Mouse (Mus musculus) MEL (cell line): ENCODE measurements around the gene Adtrp. TPM values are rescaled to one million over a fixed set of nuclear protein-coding genes. Genes with fewer than 3 reads are reported as not detected.

Source experiments
- DNase-seq: peaks from one replicate; pipeline ENCODE4 v3.0.0; 2011; ENCODE audit warnings: low read depth, low spot score
- H3K27ac ChIP-seq: 2 replicates; pipeline ENCODE4 v1.5.1; 2012; ENCODE audit warnings: low read depth, mild to moderate bottlenecking, control low read depth, low read length, moderate library complexity; ENCODE audit not compliant: control insufficient read depth
- H3K27me3 ChIP-seq, 2 experiments: fragments of 150-350 bp in 1 of 2; sonication (generic) in 1 of 2; 2 replicates each; pipeline ENCODE4 v1.6.1; 2012; ENCODE audit warnings: low read length in 2 of 2, mild to moderate bottlenecking in 2 of 2, improper control_type of control experiment in 1 of 2, moderate library complexity in 1 of 2; ENCODE audit not compliant: insufficient read depth in 2 of 2, control insufficient read depth in 1 of 2
- H3K36me3 ChIP-seq, 2 experiments: 2 replicates each; pipeline ENCODE4 v1.6.1; 2012 to 2014; ENCODE audit warnings: low read length in 2 of 2, improper control_type of control experiment in 1 of 2, inconsistent platforms in 1 of 2, mild to moderate bottlenecking in 1 of 2; ENCODE audit not compliant: insufficient read depth in 2 of 2, control insufficient read depth in 1 of 2
- H3K4me1 ChIP-seq, 2 experiments: fragments of 150-350 bp in 1 of 2; sonication (generic) in 1 of 2; 2 replicates each; pipeline ENCODE4 v1.6.1; 2012; ENCODE audit warnings: low read length in 2 of 2, improper control_type of control experiment in 1 of 2, mild to moderate bottlenecking in 1 of 2; ENCODE audit not compliant: insufficient read depth in 2 of 2, control insufficient read depth in 1 of 2
- H3K4me3 ChIP-seq, 2 experiments: fragments of 150-350 bp in 1 of 2; sonication (generic) in 1 of 2; 2 replicates each; pipeline ENCODE4 v1.5.1; 2012; ENCODE audit warnings: low read depth in 2 of 2, low read length in 2 of 2, mild to moderate bottlenecking in 2 of 2, moderate library complexity in 2 of 2, control low read depth in 1 of 2, improper control_type of control experiment in 1 of 2; ENCODE audit not compliant: control insufficient read depth in 1 of 2, insufficient read depth in 1 of 2
- H3K79me2 ChIP-seq: 2 replicates; pipeline ENCODE4 v1.6.1; 2012; ENCODE audit warnings: mild to moderate bottlenecking, low read length, moderate library complexity; ENCODE audit not compliant: control insufficient read depth, poor library complexity, insufficient read depth
- H3K9ac ChIP-seq: 2 replicates; pipeline ENCODE4 v1.6.1; 2012; ENCODE audit warnings: low read depth, mild to moderate bottlenecking, control low read depth, low read length, moderate library complexity; ENCODE audit not compliant: control insufficient read depth, poor library complexity, severe bottlenecking
- H3K9me3 ChIP-seq: fragments of 150-350 bp; sonication (generic); replicated peaks from 2 replicates; pipeline ENCODE4 v1.6.1; 2012; ENCODE audit warnings: mild to moderate bottlenecking, low read length, improper control_type of control experiment, moderate library complexity; ENCODE audit not compliant: insufficient read depth
- CHD1 ChIP-seq: IDR thresholded peaks from 2 replicates; pipeline ENCODE4 v1.6.1; 2012; ENCODE audit warnings: low read depth, mild to moderate bottlenecking, inconsistent platforms, low read length, improper control_type of control experiment
- ELF1 ChIP-seq: IDR thresholded peaks from 2 replicates; pipeline ENCODE4 v1.6.1; 2014; ENCODE audit warnings: low read depth, mild to moderate bottlenecking, inconsistent platforms, low read length, improper control_type of control experiment, moderate library complexity
- EP300 ChIP-seq, 2 experiments: IDR thresholded peaks; 2 replicates each; pipeline ENCODE4 v1.6.1; 2011; ENCODE audit warnings: improper control_type of control experiment in 2 of 2, low read length in 2 of 2, low read depth in 1 of 2, mild to moderate bottlenecking in 1 of 2
- ETS1 ChIP-seq: IDR thresholded peaks from 2 replicates; pipeline ENCODE4 v1.6.1; 2012; ENCODE audit warnings: low read depth, mild to moderate bottlenecking, inconsistent platforms, low read length, improper control_type of control experiment, moderate library complexity
- GATA1 ChIP-seq: IDR thresholded peaks from 2 replicates; pipeline ENCODE4 v1.6.1; 2011; ENCODE audit warnings: low read depth, low read length, improper control_type of control experiment
- HCFC1 ChIP-seq: IDR thresholded peaks from 2 replicates; pipeline ENCODE4 v1.6.1; 2012; ENCODE audit warnings: low read depth, mild to moderate bottlenecking, inconsistent platforms, low read length, improper control_type of control experiment, moderate library complexity
- JUND ChIP-seq: IDR thresholded peaks from 2 replicates; pipeline ENCODE4 v1.6.1; 2011; ENCODE audit warnings: low read depth, mild to moderate bottlenecking, improper control_type of control experiment, low read length
- KAT2A ChIP-seq: conservative IDR thresholded peaks from 2 replicates; pipeline ENCODE4 v1.6.1; 2012; ENCODE audit warnings: low read depth, low read length, improper control_type of control experiment, inconsistent platforms
- MAX ChIP-seq: IDR thresholded peaks from 2 replicates; pipeline ENCODE4 v1.6.1; 2011; ENCODE audit warnings: low read length, improper control_type of control experiment
- MAZ ChIP-seq: IDR thresholded peaks from 2 replicates; pipeline ENCODE4 v1.6.1; 2012; ENCODE audit warnings: low read depth, mild to moderate bottlenecking, inconsistent platforms, low read length, improper control_type of control experiment
- NRF1 ChIP-seq: IDR thresholded peaks from 2 replicates; pipeline ENCODE4 v1.6.1; 2014; ENCODE audit warnings: low read depth, mild to moderate bottlenecking, inconsistent platforms, low read length, improper control_type of control experiment, moderate library complexity; ENCODE audit not compliant: poor library complexity, insufficient read depth, severe bottlenecking
- POLR2A ChIP-seq, 2 experiments: IDR thresholded peaks; 2 replicates each; pipeline ENCODE4 v1.6.1; 2011 to 2012; ENCODE audit warnings: low read length in 2 of 2, mild to moderate bottlenecking in 2 of 2, control low read depth in 1 of 2, improper control_type of control experiment in 1 of 2, low read depth in 1 of 2, moderate library complexity in 1 of 2; ENCODE audit not compliant: control insufficient read depth in 1 of 2, insufficient read depth in 1 of 2, poor library complexity in 1 of 2
- POLR2AphosphoS2 ChIP-seq: IDR thresholded peaks from 2 replicates; pipeline ENCODE4 v1.6.1; 2011; ENCODE audit warnings: low read length, improper control_type of control experiment
- POLR2AphosphoS5 ChIP-seq: IDR thresholded peaks from 2 replicates; pipeline ENCODE4 v1.6.1; 2012; ENCODE audit warnings: low read depth, borderline replicate concordance, mild to moderate bottlenecking, inconsistent platforms, low read length, moderate library complexity, mixed read lengths
- RAD21 ChIP-seq: IDR thresholded peaks from 2 replicates; pipeline ENCODE4 v1.6.1; 2011; ENCODE audit warnings: mild to moderate bottlenecking, low read depth, low read length, improper control_type of control experiment
- RCOR1 ChIP-seq: IDR thresholded peaks from 2 replicates; pipeline ENCODE4 v1.6.1; 2012; ENCODE audit warnings: low read depth, mild to moderate bottlenecking, inconsistent platforms, low read length, improper control_type of control experiment
- SIN3A ChIP-seq: IDR thresholded peaks from 2 replicates; pipeline ENCODE4 v1.6.1; 2012; ENCODE audit warnings: low read length, improper control_type of control experiment, inconsistent platforms
- SMC3 ChIP-seq: IDR thresholded peaks from 2 replicates; pipeline ENCODE4 v1.6.1; 2011; ENCODE audit warnings: low read depth, low read length, improper control_type of control experiment
- TBP ChIP-seq: IDR thresholded peaks from 2 replicates; pipeline ENCODE4 v1.8.0; 2011; ENCODE audit warnings: low read depth, low read length, improper control_type of control experiment
- UBTF ChIP-seq: IDR thresholded peaks from 2 replicates; pipeline ENCODE4 v1.6.1; 2012; ENCODE audit warnings: low read depth, mild to moderate bottlenecking, inconsistent platforms, low read length, improper control_type of control experiment, moderate library complexity, borderline replicate concordance; ENCODE audit not compliant: insufficient read depth
- USF2 ChIP-seq, 2 experiments: IDR thresholded peaks; 2 replicates each; pipeline ENCODE4 v1.6.1; 2011 to 2012; ENCODE audit warnings: improper control_type of control experiment in 2 of 2, low read length in 2 of 2, borderline replicate concordance in 1 of 2, inconsistent platforms in 1 of 2, low read depth in 1 of 2, mild to moderate bottlenecking in 1 of 2; ENCODE audit not compliant: insufficient read depth in 1 of 2
- ZMIZ1 ChIP-seq: IDR thresholded peaks from 2 replicates; pipeline ENCODE4 v1.6.1; 2012; ENCODE audit warnings: low read depth, mild to moderate bottlenecking, inconsistent platforms, low read length, improper control_type of control experiment, moderate library complexity
- ZNF384 ChIP-seq: IDR thresholded peaks from 2 replicates; pipeline ENCODE4 v1.6.1; 2012; ENCODE audit warnings: low read depth, mild to moderate bottlenecking, inconsistent platforms, low read length, improper control_type of control experiment
- polyA plus RNA-seq, 2 experiments: library from polyadenylated mRNA; stranded (reverse) in 1 of 2; unstranded in 1 of 2; fragments of >175 nt in 1 of 2; fragments of >200 nt in 1 of 2; gene quantifications; 2 replicates each; pipeline versions ENCODE4 v1.2.1 to v1.2.4; 2012; ENCODE audit warnings: low replicate concordance in 2 of 2, low read depth in 1 of 2; ENCODE audit not compliant: insufficient read length in 2 of 2, insufficient read depth in 1 of 2, missing spikeins in 1 of 2
- total RNA-seq: library from RNA; depleted of rRNA; stranded (reverse); fragments of 300-350 nt; gene quantifications from 2 replicates; pipeline ENCODE4 v1.2.3, GENCODE M21; 2012

The Adtrp gene
- total and polyA plus RNA-seq, 3 experiments, result not detected

DNA sequence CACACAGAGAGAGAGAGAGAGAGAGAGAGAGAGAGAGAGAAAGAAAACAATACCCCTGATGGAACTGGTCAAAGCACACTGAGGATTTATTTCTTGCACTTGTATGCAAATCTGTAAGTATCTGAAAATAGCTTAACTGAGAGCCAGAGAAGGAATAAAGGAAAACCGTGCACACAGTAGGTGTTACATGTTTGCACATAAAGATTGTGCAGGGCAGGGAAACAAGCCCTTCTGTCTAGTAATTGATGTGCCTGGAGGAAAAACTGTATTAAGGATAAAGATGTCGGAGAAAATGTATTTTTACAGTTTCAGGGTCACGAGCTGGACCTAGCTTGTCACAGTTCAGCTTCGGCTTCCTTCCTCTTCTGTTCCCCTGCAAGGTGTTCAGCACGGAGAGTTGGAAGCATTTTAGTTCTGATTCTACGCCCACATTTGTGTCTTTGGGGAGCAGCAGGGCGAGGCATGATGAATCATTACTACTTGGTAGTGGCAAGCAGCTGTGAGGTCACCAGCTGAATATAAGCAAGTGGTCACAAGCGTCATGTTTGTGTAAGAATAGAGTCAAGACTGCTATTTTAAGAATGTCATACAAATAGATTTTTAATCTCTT lies 43.7 kb downstream of the Adtrp start:
- no peak overlapping the region for H3K27ac ChIP-seq
- H3K27me3 ChIP-seq, result no peaks in the 10 kb centered on the region
- H3K9ac ChIP-seq, result no peak overlapping the region
- H3K9me3 ChIP-seq, result no peaks in the 10 kb centered on the region
- no peaks in the 10 kb centered on the region for H3K79me2 ChIP-seq
- no peak for DNase-seq
- no peaks in the 10 kb centered on the region for H3K4me1 ChIP-seq
- H3K36me3 ChIP-seq, result no peaks in the 10 kb centered on the region
- no peak for TF ChIP-seq HCFC1
- TF ChIP-seq ZNF384, result no peak
- no peak for TF ChIP-seq EP300 (IDR thresholded peaks at IDR 0.05; ENCODE audit: low read depth in 1 of 2, low read length in 2 of 2)
- TF ChIP-seq MAX, result no peak
- TF ChIP-seq SMC3, result no peak
- no peak for TF ChIP-seq ZMIZ1
- TF ChIP-seq NRF1, result no peak
- no peak for TF ChIP-seq SIN3A
- no peak for TF ChIP-seq GATA1
- TF ChIP-seq UBTF, result no peak
- TF ChIP-seq MAZ, result no peak
- TF ChIP-seq RCOR1, result no peak
- no peak for TF ChIP-seq POLR2A (IDR thresholded peaks at IDR 0.05; ENCODE audit: control insufficient read depth in 1 of 2, insufficient read depth in 1 of 2, low read depth in 1 of 2, low read length in 2 of 2, poor library complexity in 1 of 2)
- no peak for TF ChIP-seq RAD21
- no peak for TF ChIP-seq ETS1
- TF ChIP-seq USF2 (IDR thresholded peaks at IDR 0.05; ENCODE audit: borderline replicate concordance in 1 of 2, insufficient read depth in 1 of 2, low read depth in 1 of 2, low read length in 2 of 2), result no peak
- no peak for TF ChIP-seq POLR2AphosphoS5
- no peak for TF ChIP-seq ELF1
- no peak for TF ChIP-seq JUND
- no peak overlapping the region for H3K4me3 ChIP-seq

DNA sequence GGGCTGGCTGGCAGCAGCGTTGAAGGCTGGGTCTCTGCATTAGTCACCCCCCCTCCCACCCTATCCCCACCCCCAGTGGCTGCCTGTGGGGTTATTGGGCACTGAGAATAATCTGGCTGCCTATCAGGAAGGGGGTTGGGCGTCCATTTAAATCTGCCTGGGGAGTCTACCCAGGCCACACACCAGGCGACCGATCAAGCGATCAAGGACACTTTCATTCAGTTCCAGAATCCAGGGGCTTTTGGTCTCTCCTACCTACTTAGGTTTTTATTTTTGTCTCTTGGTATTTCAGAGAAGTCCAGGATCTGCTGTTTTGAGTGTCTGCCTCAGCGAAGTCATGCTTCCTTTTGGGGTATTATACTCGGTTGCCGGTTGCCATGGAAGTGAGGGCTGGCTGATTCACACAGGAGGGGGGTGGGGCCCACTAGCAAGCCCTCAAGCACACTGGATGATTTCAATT lies 46.3 kb downstream of the Adtrp start:
- DNase-seq, result no peak
- Histone ChIP-seq H3K27me3 (no peaks in the 10 kb centered on the region), H3K4me3 (no peak overlapping the region), H3K9ac (no peak overlapping the region), H3K79me2 (no peaks in the 10 kb centered on the region), H3K27ac (no peak overlapping the region), H3K4me1 (no peaks in the 10 kb centered on the region), H3K36me3 (no peaks in the 10 kb centered on the region), H3K9me3 (no peaks in the 10 kb centered on the region)
- TF ChIP-seq GATA1 (no peak), TBP (no peak), KAT2A (no peak), USF2 (IDR thresholded peaks at IDR 0.05; ENCODE audit: borderline replicate concordance in 1 of 2, insufficient read depth in 1 of 2, low read depth in 1 of 2, low read length in 2 of 2) (no peak), CHD1 (no peak), POLR2AphosphoS2 (no peak), RAD21 (no peak), ETS1 (no peak)
